In genomic region chr16:41244711-41245110, GRCm38 (mm10) we compare ENCODE assay signal across 8 mouse cellular contexts.
DNase-seq lines count a peak whose midpoint lies in the region; ATAC-seq and TF ChIP-seq lines count a peak whose summit lies in the region.

No protein-coding gene starts in this region.

- peak; percentile 5 for DNase-seq in adrenal gland, adult 2 months
- DNase-seq in adrenal gland, postnatal 25 days: no peak
- peak; percentile 35 for DNase-seq in ES-E14 (ENCODE audit: low read depth, low spot score)
- peak; percentile 52 to 75 for DNase-seq in cerebellum, postnatal 25 days
- peak; percentile 80 for DNase-seq in hindbrain, embryonic 11.5 days (ENCODE audit: low spot score)
- DNase-seq in left cerebral cortex, adult 9 months (ENCODE audit: low spot score in 2 of 2): peak; percentile 39 to 85
- DNase-seq in thymus, postnatal 36 days: no peak

- WGBS in hindbrain, embryonic 11.5 days: 10% methylated on average over 2 of the region's 2 CpGs
- 17% methylated on average over 2 of the region's 2 CpGs for WGBS in neural tube, embryonic 13.5 days

- no peak overlapping the region for H3K27ac ChIP-seq in ES-E14 (ENCODE audit: insufficient read depth, low read depth, low read length, poor library complexity, severe bottlenecking)
- H3K27ac ChIP-seq in hindbrain, embryonic 11.5 days (ENCODE audit: low read depth, low read length): no peak overlapping the region
- H3K27ac ChIP-seq in neural tube, embryonic 13.5 days (replicated peaks): no peak overlapping the region

- ATAC-seq in hindbrain, embryonic 11.5 days (ENCODE audit: low FRiP score): peak; percentile 67
- peak; percentile 47; the same call in 1 of the 2 replicates for ATAC-seq in neural tube, embryonic 13.5 days (ENCODE audit: low read depth)

- in situ Hi-C loops in ES-E14 (cut with MboI; ENCODE audit: low sequenced_read_pairs in 2 of 2, unreplicated experiment in 2 of 2): loop anchor here in 1 of 2 experiments (25.0 kb wide), 1 partner anchor 507 kb away; no protein-coding TSS in a partner anchor

- no peak overlapping the region for H3K9ac ChIP-seq in ES-E14 (ENCODE audit: insufficient read depth, low read depth, low read length, poor library complexity, severe bottlenecking)
- H3K9ac ChIP-seq in hindbrain, embryonic 11.5 days (ENCODE audit: low read depth, low read length): no peak overlapping the region
- H3K9ac ChIP-seq in neural tube, embryonic 13.5 days: no peak overlapping the region

- no peaks in the 10 kb centered on the region for H3K27me3 ChIP-seq in hindbrain, embryonic 11.5 days (ENCODE audit: control insufficient read depth, insufficient read depth, low read length)
- H3K27me3 ChIP-seq in neural tube, embryonic 13.5 days: no peaks in the 10 kb centered on the region

- H3K4me3 ChIP-seq in ES-E14 (ENCODE audit: insufficient read depth in 1 of 2, low read depth in 1 of 2, low read length in 2 of 2, poor library complexity in 1 of 2, severe bottlenecking in 1 of 2): no peak overlapping the region
- H3K4me3 ChIP-seq in hindbrain, embryonic 11.5 days (ENCODE audit: low read depth, low read length): no peak overlapping the region
- no peak overlapping the region for H3K4me3 ChIP-seq in neural tube, embryonic 13.5 days

- H3K9me3 ChIP-seq in ES-E14 (ENCODE audit: control insufficient read depth, insufficient read depth, low read depth, low read length): no peaks in the 10 kb centered on the region
- no peaks in the 10 kb centered on the region for H3K9me3 ChIP-seq in hindbrain, embryonic 11.5 days (ENCODE audit: control insufficient read depth, low read length)
- no peaks in the 10 kb centered on the region for H3K9me3 ChIP-seq in neural tube, embryonic 13.5 days

- no peak overlapping the region for H3K4me2 ChIP-seq in hindbrain, embryonic 11.5 days (replicated peaks; ENCODE audit: low read depth, low read length)
- H3K4me2 ChIP-seq in neural tube, embryonic 13.5 days: no peak overlapping the region

- H3K4me1 ChIP-seq in ES-E14 (ENCODE audit: control insufficient read depth in 2 of 2, insufficient read depth in 2 of 2, low read length in 2 of 2, poor library complexity in 1 of 2): no peaks in the 10 kb centered on the region
- H3K4me1 ChIP-seq in hindbrain, embryonic 11.5 days (replicated peaks; ENCODE audit: control insufficient read depth, insufficient read depth, low read length): no peaks in the 10 kb centered on the region
- no peaks in the 10 kb centered on the region for H3K4me1 ChIP-seq in neural tube, embryonic 13.5 days (replicated peaks)

- H3K36me3 ChIP-seq in ES-E14 (ENCODE audit: control insufficient read depth, insufficient read depth, low read length, poor library complexity, severe bottlenecking): no peaks in the 10 kb centered on the region
- no peaks in the 10 kb centered on the region for H3K36me3 ChIP-seq in hindbrain, embryonic 11.5 days (ENCODE audit: control insufficient read depth, insufficient read depth, low read length)
- H3K36me3 ChIP-seq in neural tube, embryonic 13.5 days: no peaks in the 10 kb centered on the region

TF ChIP-seq in ES-E14, 5 proteins besides CTCF, POLR2A, EP300 and RAD21:
- TF ChIP-seq HCFC1 (IDR thresholded peaks at IDR 0.05; ENCODE audit: borderline replicate concordance, insufficient read depth, low read length) (no peak), CHD2 (IDR thresholded peaks at IDR 0.05; ENCODE audit: low read depth, low read length) (no peak), ZC3H11A (IDR thresholded peaks at IDR 0.05; ENCODE audit: borderline replicate concordance, low read depth, low read length) (peak; percentile 52; the same call in 1 of the 2 replicates), ZNF384 (IDR thresholded peaks at IDR 0.05; ENCODE audit: low read depth, low read length) (no peak), MAFK (IDR thresholded peaks at IDR 0.05; ENCODE audit: insufficient read depth, low read depth, low read length) (no peak)

Comparison
In these comparisons a context has a peak if more than half of its experiments do, and no peak if none do; other contexts are left out.
1. DNase-seq: peak in adrenal gland, adult 2 months (single experiment), ES-E14 (single experiment), cerebellum, postnatal 25 days (2 of 2), hindbrain, embryonic 11.5 days (single experiment) and left cerebral cortex, adult 9 months (2 of 2); none in adrenal gland, postnatal 25 days (single experiment) and thymus, postnatal 36 days (0 of 2).